In the genomic region with DNA sequence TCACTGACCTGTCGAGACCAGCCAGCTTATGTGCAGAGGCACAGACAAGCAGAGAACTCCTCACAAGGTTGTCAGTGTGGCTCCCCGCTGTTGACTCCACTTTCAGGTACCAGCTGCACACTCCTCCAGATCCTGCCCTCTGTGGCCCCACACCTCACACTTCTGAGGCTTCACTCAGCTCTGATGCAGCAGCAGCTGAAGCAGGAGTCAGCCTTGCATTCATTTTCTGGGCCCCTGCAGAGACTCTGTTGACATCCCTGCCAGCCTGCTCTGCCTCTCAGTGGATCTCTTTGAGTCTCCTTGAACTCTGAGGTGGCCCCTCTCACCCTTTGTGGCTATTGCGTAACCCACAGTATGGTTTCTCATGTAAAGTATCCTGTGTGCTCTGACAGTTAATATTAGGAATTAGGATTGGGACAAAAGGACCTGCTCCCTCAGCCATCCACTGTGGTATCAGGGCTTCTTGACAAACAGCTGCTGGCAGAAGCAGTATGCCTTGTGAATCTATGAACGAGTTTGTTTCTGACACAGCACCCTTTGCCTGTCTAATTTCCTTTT, we compare ENCODE assay signal across 13 mouse cellular contexts. TPM values are rescaled to one million over a fixed set of nuclear protein-coding genes. Genes with fewer than 3 reads are reported as not detected.
A peak's percentile ranks its signal among the peaks of the same experiment; 100 is the strongest.
DNase-seq lines count a peak whose midpoint lies in the region; ATAC-seq and TF ChIP-seq lines count a peak whose summit lies in the region.
"Had no signal": no experiment of that assay in that cellular context is flagged by ENCODE, and none has a peak within 500 bp of the region (broad histone marks: within the 10 kb centered on the region; RNA-seq: fewer than 3 reads in every experiment).

No protein-coding gene starts in this region.

- 76% methylated on average over 4 of the region's 4 CpGs for WGBS in thymus, adult 2 months
- WGBS in forebrain, embryonic 13.5 days, result 27% methylated on average over 4 of the region's 4 CpGs
- WGBS in hindbrain, postnatal 0 days, result 29% methylated on average over 4 of the region's 4 CpGs

- H3K9me3 ChIP-seq in forebrain, embryonic 13.5 days (replicated peaks), result no peaks in the 10 kb centered on the region
- H3K9me3 ChIP-seq in hindbrain, postnatal 0 days (ENCODE audit: low read length), result no peaks in the 10 kb centered on the region
- H3K9me3 ChIP-seq: heart, embryonic 12.5 days had no signal

- H3K27ac ChIP-seq in thymus, adult 2 months (ENCODE audit: control insufficient read depth, insufficient read depth, low read length), result no peak overlapping the region
- peak overlapping the region; percentile 73 for H3K27ac ChIP-seq in forebrain, embryonic 13.5 days
- H3K27ac ChIP-seq in hindbrain, postnatal 0 days, result peak overlapping the region; percentile 4; the same call in 1 of the 2 replicates
- H3K27ac ChIP-seq: kidney, postnatal 0 days had no signal

- H3K4me2 ChIP-seq in forebrain, embryonic 13.5 days, result no peak overlapping the region
- no peak overlapping the region for H3K4me2 ChIP-seq in hindbrain, postnatal 0 days (ENCODE audit: low read depth, low read length)
- H3K4me2 ChIP-seq: heart, embryonic 12.5 days; liver, embryonic 11.5 days had no signal

- H3K4me1 ChIP-seq in thymus, adult 2 months (replicated peaks; ENCODE audit: control insufficient read depth, insufficient read depth, low read length), result no peaks in the 10 kb centered on the region
- peaks cover 18% of the 10 kb centered on the region for H3K4me1 ChIP-seq in forebrain, embryonic 13.5 days
- H3K4me1 ChIP-seq in hindbrain, postnatal 0 days (ENCODE audit: insufficient read depth, low read length), result 0 out of 2 replicates have a peak, but pooled peaks cover 10% of the 10 kb centered on the region

- no peak overlapping the region for H3K9ac ChIP-seq in forebrain, embryonic 13.5 days
- no peak overlapping the region for H3K9ac ChIP-seq in hindbrain, postnatal 0 days (replicated peaks; ENCODE audit: low read length)
- H3K9ac ChIP-seq: heart, embryonic 12.5 days had no signal

- peak; percentile 65; the same call in 1 of the 2 replicates for ATAC-seq in forebrain, embryonic 13.5 days
- no peak for ATAC-seq in hindbrain, postnatal 0 days
- ATAC-seq: lung, postnatal 0 days had no signal

- no peak for TF ChIP-seq POLR2A in thymus, adult 2 months (IDR thresholded peaks at IDR 0.05; ENCODE audit: control insufficient read depth, extremely low read depth, insufficient read depth, low read length, poor library complexity)

- peak; percentile 24 for DNase-seq in thymus, postnatal 4 days
- no peak for DNase-seq in thymus, adult 2 months
- no peak for DNase-seq in hindbrain, postnatal 0 days (ENCODE audit: low spot score)
- no peak for DNase-seq in kidney, postnatal 10 days
- DNase-seq in left cerebral cortex, adult 8-10 months (ENCODE audit: low spot score in 2 of 2), result no peak
- no peak for DNase-seq in gastrocnemius, adult 18-20 months (ENCODE audit: low spot score)
- DNase-seq: adrenal gland, postnatal 25 days; gastrocnemius, postnatal 10 days had no signal

- no peak overlapping the region for H3K4me3 ChIP-seq in thymus, adult 2 months (ENCODE audit: control insufficient read depth, insufficient read depth, low read length)
- H3K4me3 ChIP-seq in forebrain, embryonic 13.5 days, result no peak overlapping the region
- no peak overlapping the region for H3K4me3 ChIP-seq in hindbrain, postnatal 0 days (ENCODE audit: low read length)
- H3K4me3 ChIP-seq: heart, embryonic 12.5 days had no signal

- no peaks in the 10 kb centered on the region for H3K36me3 ChIP-seq in thymus, adult 2 months (ENCODE audit: control insufficient read depth, insufficient read depth, low read length)
- H3K36me3 ChIP-seq in forebrain, embryonic 13.5 days (ENCODE audit: poor library complexity, severe bottlenecking), result no peaks in the 10 kb centered on the region
- H3K36me3 ChIP-seq in hindbrain, postnatal 0 days (ENCODE audit: insufficient read depth, low read length), result no peaks in the 10 kb centered on the region
- H3K36me3 ChIP-seq: heart, embryonic 12.5 days had no signal

- TF ChIP-seq CTCF in thymus, adult 2 months (IDR thresholded peaks at IDR 0.05; ENCODE audit: borderline replicate concordance, control insufficient read depth, extremely low read depth, insufficient read depth, low read length, poor library complexity), result no peak
- no peak for TF ChIP-seq CTCF in hindbrain, postnatal 0 days (IDR thresholded peaks at IDR 0.05; ENCODE audit: low read depth)

- H3K27me3 ChIP-seq in thymus, adult 2 months (ENCODE audit: control insufficient read depth, insufficient read depth, low read length), result no peaks in the 10 kb centered on the region
- H3K27me3 ChIP-seq in forebrain, embryonic 13.5 days, result no peaks in the 10 kb centered on the region
- H3K27me3 ChIP-seq in hindbrain, postnatal 0 days (ENCODE audit: insufficient read depth, low read length), result no peaks in the 10 kb centered on the region
- H3K27me3 ChIP-seq: heart, embryonic 12.5 days had no signal

RNA-seq across cellular contexts. Expression of gene Fam81a, which starts 32.0 kb away (rescaled TPM):
- 0.20 and 0.43 TPM in 2 replicates for polyA plus RNA-seq in thymus, adult 2 months (2012; rRNA removed)
- 5.1 and 8.0 TPM in 2 replicates for polyA plus RNA-seq in forebrain, embryonic 13.5 days (2015; fragmentation: Nextera tagmentation; extraction: Ambion mirVana)
- total RNA-seq in hindbrain, postnatal 0 days (2014; rRNA removed), result 9.9 and 14.4 TPM in 2 replicates
- 16.3 and 17.7 TPM in 2 replicates for polyA plus RNA-seq in hindbrain, postnatal 0 days (2015; fragmentation: Nextera tagmentation; extraction: Ambion mirVana)
- total RNA-seq in left cerebral cortex, adult 8-10 months (2022), result 100 to 1,000 TPM; 144 to 155 (median 151) TPM
- 1 to 10 TPM in 1 of 2 experiments, under 1 TPM in 1; 0.71 to 1.5 TPM for total RNA-seq in gastrocnemius, adult 18-20 months (2021)

RNA-seq across cellular contexts. Expression of gene Myo1e, which starts 32.8 kb away (rescaled TPM):
- polyA plus RNA-seq in thymus, adult 2 months (2012; rRNA removed), result 3.6 and 3.7 TPM in 2 replicates
- polyA plus RNA-seq in forebrain, embryonic 13.5 days (2015; fragmentation: Nextera tagmentation; extraction: Ambion mirVana), result 5.1 and 6.9 TPM in 2 replicates
- total RNA-seq in hindbrain, postnatal 0 days (2014; rRNA removed), result 5.7 and 8.9 TPM in 2 replicates
- 5.4 and 6.5 TPM in 2 replicates for polyA plus RNA-seq in hindbrain, postnatal 0 days (2015; fragmentation: Nextera tagmentation; extraction: Ambion mirVana)
- total RNA-seq in left cerebral cortex, adult 8-10 months (2022), result 10 to 100 TPM; 12.6 to 23.5 (median 15.5) TPM
- total RNA-seq in gastrocnemius, adult 18-20 months (2021), result 1 to 10 TPM; 6.8 to 8.7 TPM
